Mouse (Mus musculus) CH12F3 (cell line): ENCODE data around the gene Npff.

Experiments
- in situ Hi-C: fragments of 300-500 bp; cut with MboI; formaldehyde crosslinking; loops from 2 replicates; pipeline ENCODE4 v1.14.3; 2020; ENCODE audit warnings: low sequenced_read_pairs

Gene Npff

DNA sequence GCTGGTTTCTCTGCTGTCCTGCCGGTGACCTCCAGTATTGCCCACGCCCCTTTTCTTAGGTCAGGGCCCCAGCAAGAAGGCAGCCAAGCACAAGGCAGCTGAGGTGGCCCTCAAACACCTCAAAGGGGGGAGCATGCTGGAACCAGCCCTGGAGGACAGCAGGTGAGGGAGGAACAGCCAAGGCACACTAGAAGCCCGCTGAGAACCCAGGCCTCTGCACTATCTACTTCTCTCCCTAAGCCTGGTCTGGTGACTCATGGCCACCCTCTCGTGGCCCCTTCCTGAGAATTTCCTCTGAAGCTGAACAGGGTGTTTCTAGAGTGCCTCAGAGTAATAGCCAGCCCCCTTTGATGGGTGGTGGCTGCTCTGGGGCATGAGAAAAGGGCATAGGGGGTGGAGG is 4.3 kb downstream of the Npff start:
- in situ Hi-C loops = no loop called here

DNA sequence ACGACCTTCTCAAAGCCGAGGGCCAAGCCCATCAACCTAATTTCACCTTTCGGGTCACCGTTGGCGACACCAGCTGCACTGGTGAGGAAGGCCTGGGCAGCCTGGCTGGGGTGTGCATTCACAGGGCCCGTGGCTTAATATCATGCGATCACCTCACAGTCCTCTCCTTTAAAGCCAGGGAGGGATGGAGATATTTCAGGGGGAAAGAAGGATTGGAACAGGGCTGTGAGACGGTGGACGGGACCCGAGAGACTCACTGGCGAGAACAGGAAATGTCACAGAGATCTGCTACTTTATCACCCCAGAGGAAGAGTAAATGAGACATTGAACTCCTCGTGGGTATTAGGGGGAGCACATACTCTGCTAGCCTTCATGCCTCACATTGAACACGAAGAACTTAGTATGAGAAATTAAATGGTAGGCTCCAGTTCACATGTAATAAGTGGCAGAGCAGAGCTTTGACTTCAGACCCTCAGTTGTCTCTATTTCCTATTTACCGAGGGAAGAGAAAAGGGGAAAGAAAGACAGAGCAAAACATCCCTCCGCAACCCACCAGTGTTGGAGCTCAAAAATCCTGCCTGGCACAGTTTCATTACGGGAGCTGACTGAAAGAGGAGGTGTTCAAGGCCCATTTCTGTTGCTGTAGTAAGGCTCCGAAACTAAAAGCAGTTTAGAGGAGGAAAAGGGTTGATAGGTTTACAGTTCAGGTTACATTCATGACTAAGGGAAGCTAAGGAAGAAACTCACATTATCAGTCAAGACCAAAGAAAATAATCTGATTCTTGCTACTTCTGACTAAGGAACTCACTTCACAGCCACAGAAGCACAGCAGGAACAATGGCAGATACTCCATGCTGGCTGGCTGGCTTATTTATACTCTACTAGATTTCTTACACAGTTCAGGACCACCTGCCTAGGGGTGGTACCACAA is 5.3 kb downstream of the Npff start:
- in situ Hi-C loops = no loop called here

DNA sequence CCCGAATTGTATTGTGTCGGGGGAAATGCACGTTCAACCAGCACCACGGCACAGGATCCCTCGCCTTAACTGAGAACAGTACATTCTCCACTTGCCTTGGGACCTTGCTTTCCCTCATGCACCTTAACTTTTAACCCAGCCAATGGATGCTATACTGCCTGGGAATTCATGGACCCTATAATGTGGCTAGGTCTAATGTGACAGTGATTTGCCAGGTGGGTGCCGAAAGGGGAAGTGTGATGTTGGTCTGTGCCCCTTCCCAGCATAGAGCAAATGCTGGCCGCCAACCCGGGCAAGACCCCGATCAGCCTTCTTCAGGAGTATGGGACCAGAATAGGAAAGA is 5.9 kb downstream of the Npff start:
- in situ Hi-C loops = no loop called here

DNA sequence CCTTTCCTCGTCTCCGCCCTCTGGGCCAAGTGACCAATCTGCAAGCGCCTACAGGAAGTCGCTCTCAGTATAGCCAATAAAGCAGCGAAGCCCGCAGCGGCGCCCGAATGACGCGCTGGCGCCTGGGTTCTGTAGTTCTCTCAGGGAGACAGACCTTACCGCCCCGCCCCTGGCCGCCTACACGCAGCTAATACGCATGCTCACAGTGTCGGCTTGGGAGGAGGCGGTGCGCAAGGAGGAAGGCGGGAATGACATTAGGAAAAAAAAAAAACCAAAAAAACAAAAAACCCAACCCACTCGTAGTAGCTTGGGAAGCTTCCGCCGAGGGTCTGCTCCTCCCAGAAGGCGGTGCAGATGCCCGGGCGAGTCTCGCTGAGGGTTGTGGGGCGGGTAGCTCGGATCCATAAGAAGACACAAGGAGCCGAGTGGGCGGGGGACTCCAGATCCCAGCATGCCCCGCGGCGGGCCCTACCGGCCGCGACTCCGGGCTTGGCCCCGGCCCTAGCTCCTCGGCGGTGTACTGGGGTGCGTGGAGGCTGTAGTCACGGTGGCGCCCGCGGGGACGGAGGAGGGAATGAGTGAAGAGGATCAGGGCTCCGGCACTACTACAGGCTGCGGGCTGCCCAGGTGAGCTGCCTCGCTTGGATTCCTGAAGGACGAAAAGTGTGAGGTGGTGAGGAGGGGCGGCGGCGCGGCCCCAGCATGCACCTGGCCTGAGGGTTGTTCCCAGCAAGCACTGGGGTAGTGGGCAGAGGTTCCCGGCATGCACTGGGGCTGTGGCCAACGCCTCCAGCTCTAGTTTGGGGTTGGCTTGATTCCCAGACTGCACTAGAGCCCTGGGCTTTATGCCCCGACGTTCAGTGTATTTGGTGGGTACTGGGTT is 6.5 kb downstream of the Npff start, which contains the start of gene Tarbp2:
Tarbp2 (plus strand) TSS at position 217 of the 883 bp plus-strand sequence.
- in situ Hi-C loops = no loop called here

DNA sequence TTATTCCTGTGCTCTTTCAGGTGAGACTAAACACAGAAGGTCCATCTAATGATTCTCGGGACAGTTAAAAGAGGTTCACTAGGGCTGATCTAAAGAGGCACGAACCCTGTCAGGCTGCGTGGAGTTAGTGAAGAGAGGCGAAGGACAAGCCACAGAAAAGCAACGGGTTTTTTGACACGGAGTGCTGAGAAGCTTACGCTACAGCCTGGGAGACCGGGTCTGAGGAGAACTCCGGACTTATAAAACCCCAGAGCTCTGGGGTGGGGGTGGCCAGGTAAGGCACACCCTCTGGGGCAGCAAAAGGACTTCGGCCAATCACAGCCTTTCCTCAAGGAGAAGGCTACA is 7.1 kb downstream of the Npff start:
- in situ Hi-C loops = no loop called here

DNA sequence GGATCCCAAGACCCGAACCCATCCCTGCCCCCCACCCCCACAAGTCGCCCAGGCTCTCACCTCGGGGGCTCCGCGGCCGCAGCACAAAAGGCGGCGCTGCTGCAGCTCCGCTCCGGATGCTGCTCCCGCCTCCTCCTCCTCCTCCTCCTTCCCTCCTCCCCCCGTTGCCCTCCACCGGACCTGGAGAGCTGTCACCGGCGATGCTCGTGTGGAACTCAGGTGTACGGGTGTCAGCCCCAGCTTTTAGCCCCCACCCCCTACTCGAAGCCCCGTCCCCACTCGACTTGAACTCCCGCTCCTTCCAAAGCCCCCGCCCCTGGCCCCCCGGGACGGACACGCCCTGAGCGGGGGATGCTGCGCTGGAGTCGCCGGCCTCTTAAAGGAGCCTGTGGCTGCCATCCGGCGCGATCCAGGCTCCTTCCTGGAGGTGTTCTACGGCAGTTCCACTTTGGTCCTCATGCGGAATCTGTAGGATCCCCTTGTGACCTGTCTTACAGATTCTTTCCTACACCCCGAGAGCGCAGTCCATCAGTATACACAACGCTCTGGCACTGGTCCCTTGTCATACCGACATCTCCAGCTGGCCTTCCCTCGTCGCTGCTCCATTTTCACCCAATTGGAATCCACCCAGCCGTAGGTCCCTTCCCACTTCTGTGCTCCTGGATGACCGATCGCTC is 7.9 kb downstream of the Npff start, which contains the start of gene Map3k12:
Map3k12 (minus strand) TSS at position 337 of the 677 bp plus-strand sequence.
- in situ Hi-C loops = no loop called here

DNA sequence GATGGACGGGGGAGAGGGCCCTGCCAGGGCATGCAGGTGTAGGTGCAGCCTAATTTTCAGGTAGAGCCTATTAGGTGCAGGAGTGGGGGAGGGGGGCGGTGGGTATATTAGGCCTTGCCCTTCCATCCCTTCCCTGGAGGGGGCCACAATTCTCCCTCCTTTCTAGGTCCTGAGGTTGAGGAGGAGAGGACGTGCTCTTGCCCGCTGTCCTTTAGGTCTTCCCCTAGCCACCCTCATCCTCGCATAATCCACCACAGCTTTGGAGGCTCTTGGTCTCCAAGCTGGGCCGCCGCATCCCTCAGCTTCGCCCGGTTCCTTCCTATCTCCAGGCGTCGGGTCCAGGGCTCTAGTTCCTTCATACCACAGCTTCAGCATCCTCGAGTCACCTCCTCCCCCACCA is 8.4 kb downstream of the Npff start:
- in situ Hi-C loops = no loop called here

DNA sequence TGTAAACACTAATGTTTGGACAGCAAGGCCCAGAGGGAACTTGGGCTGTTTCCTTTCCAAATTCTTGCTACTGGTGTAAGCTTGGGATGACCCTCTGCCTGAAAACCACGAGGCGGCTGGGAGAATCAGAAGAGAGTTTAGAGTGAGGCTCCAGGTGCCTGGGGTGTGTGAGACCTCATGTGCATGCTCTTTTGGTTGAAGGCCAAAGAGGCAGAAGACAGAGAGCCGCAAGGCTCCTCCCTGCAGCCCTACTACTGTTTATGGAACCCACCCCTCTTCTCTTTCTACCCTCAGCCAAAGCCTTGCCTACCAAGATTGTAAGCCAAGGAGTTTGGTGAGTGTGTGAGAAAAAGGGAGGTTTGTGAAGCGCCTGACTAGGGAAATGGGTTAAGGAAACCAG is 9.0 kb downstream of the Npff start:
- in situ Hi-C loops = no loop called here

DNA sequence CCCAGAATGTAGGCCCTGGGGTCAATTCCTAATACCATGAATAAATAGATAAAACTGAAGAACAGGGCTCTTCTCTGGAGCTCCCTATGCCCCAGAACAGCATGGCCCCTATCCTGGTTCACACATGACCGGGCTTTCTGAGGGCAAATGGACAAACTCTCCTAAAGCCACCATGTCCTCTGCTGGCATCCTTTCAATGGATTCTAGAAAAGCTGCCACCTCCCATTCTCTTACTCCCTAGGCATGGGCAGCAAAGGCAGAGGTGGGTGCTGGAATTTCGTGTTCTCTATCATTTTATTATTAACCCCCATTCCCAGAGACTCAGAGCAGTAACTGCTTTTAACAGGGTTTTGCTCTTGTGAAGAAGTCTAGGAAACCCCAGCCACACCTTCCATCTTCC is 9.5 kb downstream of the Npff start:
- in situ Hi-C loops = no loop called here

DNA sequence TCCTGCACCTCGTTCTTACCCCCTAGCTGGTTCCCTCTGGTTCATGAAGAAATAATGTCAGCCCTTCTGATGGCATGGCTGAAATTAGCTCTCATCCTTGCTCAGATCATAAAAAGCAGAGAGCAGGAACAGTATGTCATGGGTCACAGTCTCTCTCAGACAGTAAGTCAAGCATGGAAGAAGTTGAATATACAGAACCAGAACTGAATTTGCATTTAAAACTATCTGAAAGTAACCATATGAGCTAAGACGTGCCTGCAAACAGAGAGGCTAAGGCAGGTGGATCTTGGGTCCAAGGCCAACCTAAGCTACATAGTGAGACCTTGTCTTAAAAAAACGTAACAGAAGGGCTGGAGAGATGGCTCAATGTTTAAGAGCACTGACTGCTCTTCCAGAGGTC is 11.7 kb downstream of the Npff start:
- in situ Hi-C loops = no loop called here

DNA sequence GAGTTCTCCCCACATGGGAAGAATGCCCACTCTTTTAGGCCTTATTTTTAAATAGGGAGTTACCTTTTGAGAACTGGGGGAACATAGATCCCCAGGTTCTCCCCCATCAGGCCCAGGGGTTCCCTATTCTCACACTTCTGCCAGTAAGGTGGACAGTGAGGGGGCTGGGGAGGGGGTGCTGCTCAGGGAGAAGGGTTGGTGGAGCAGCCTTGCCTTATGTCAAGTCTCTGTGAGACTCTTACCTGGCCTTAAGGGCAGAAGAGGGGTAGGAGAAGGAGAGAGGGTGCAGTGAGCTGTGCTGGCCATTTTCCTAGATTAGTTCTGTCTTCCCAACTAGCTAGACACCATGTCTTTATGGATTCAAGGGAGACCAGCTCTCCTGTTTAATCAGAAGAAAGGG is 12.3 kb downstream of the Npff start:
- in situ Hi-C loops = no loop called here

DNA sequence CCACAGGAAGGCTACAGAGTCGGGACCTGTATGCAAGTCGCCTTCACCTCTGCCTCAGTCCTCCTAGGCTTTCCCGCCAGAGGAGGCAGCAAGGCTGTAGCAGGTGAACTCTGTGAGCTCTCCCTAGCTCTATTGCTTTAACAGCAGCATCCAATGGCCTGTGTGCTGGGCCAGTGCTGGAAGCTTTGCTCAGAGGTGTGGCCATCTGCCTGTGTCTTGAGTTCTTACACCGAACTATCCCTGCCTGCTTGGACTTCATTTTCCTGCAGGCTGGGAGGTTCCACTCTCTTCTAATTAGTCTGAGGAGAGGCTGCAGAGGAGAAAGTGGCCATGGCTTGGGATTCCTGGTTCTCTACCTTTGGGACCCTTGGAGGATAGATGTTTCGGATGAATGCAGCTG is 12.7 kb downstream of the Npff start:
- in situ Hi-C loops = no loop called here

DNA sequence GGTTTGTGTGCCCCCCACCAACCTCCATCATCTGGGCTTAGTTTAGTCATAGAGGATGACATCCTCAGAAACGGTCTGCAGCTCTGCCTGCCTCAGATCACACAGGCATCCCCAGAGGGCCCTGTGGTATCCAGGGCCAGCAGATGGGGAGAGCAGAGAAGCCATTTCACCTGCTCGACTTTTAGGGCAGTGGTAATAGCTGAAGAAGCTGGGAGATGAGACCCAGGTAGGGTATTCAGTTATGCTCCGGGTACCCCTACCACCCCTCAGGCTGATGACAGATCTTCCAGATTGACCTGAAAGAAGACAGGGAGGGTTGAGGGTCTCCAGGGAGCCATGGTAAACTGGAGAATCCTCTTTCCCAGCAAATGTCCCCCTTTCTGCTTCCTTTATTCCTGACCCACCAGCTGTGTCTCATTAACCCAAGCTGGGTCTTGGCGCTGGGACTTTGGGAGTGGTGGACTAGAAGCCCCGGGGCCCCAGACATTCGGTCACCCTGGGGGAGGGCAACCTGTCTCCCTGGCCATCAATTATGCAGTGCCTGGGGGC is 13.4 kb downstream of the Npff start:
- in situ Hi-C loops = no loop called here

DNA sequence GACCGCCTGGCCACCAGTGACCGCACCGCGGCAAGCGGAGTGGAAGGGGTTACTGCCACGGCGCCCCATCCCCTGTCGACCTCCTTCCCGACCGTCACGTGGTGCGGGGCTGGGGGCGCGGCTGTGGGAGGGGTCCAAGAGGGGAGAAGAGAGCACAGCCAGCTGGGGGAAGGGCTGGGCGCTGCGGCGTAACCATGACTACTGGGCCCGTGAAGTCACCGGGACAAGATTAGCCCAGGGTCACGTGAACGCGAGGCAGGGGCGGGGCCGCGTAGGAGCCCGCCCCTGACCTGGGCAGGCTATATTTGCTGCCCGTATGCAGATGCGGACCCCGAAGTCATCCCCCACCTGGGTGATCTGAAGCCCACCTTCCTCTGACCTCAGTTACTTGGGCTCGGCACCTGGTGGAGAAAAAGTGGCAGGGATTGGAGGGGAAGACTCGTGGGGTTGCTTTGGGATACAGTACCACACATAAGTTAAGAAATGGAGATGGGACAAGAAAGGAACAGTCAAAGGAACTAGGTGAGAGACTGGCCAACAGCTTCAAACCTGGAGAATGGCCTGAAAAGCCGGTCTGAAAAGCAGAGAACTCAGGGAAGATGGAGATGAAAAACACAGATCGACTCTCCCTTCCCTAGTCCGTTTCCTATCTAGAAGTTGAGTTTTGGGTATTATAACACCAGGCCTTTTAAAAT is 14.0 kb downstream of the Npff start:
- in situ Hi-C loops = no loop called here

DNA sequence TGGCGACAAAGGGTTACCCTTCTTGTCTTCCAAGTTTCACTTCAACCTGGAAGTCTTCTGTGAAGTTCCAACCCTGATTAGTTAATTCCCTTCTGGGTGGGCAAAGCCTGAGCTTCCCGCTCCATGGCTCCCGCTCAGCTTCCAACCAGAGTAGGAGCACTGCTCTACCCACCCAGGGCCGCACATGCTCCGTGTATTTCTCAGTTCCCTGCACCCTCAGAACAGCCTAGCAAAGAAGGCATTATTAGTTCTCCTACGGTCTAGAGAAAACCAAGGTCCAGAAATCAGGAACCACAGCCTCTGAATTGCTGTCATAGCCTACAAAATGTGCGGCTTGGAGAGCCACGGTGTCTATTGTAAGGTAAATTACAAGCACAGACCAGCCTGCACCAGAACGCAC is 14.6 kb downstream of the Npff start:
- in situ Hi-C loops = no loop called here

DNA sequence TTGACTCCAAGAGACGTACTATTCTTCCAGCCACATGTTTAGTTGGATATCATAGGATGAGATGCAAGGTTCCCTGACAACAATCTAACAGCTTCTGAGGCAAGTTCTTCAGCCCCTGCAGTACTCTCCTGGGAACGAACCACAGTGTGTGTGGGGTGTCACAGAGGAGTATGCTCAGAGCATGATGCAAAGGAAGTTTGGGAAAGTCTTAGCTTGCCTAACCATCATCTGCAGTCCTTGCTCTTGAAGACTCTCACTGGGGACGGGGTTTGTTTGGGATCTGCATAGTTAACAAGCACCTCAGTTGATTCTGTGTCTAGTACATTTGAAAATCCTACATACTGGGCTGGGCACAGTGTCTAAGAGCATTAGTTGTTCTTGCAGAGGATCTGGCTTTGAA is 16.4 kb downstream of the Npff start:
- in situ Hi-C loops = no loop called here

DNA sequence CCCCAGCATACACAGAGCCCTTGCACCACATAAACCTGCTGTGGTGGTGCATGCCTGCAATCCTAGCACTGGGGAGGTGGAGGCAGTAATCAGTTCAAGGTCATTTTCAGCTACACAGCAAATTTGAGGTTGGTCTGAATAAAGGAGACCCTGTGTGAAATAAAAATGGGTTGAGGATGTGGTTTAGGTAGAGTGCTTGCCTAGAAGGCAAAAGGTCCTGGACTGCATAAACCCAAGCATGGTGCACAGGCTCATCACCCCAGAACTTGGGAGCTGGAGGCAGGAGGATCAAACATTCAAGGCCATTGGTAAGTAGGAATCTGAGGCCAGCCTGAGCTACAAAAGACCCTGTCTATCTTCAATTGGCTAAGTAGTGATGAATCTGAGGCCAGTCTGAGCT is 17.2 kb downstream of the Npff start:
- in situ Hi-C loops = no loop called here

DNA sequence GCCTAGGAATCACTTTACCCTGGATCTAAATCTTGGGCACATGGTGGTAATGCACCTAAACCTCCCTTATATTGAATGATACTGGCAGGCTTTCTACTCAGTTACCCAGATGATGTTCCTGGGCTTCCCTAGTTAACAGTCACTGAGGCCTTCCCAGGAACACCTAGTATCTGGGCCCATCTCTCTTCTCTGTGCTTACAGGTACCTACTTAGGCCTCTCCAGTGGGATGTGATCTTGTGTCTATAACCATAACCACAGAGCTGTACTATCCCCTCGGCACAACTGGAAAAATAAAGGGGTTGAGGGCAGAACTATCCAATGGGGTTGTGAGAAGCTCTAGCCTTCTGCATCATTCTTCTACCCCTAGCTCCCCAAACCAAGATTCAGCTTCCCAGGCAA is 17.9 kb downstream of the Npff start:
- in situ Hi-C loops = no loop called here

DNA sequence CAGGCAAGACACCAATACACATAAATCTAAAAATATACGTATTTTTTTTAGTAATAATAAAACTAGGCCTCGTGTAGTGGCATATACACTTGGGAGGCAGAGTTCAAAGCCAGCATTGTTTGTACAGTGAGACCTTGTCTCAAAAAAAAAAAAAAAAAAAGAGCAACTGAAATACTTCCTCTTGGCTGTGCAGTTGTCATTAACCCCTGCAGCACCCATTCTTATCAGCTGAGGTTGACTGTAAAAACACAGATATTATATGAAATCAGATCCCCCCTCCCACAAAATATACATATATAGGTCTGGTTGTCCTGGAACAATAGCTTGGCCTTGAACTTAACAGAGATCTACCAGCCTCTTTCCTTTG is 18.3 kb downstream of the Npff start:
- in situ Hi-C loops = no loop called here

DNA sequence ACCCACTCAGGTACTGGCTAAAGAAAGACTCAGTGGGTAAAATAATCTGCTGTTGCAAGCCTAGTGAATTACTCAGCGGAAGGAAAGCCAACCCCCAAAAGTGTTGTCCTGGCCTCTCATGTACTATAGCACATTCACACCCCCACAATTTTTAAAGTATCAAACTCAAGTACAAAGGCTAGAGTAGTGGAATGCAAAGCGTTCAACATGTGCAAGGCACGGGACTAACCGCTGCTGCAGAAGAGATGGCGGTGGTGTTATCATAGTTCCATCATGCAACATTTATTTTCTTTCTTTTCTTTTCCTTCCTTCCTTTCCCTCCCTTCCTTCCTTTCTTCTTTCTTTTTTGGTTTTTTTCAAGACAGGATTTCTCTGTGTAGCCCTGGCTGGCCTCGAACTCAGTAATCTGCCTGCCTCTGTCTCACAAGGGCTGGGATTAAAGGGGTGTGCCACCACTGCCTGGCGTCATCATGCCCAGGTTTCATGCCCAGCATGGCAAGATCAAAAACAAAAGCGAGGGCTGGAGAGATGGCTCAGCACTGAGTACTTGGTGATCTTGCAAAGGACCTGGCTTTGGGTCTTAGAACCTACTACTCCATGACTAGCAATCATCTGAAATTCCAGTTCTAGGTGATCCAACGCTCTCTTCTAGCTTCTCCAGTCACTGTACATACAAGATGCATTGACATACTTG is 18.8 kb downstream of the Npff start:
- in situ Hi-C loops = no loop called here
